Mouse (Mus musculus) inflammation-experienced regulatory T-cells, adult 16 weeks (primary cell): ENCODE measurements around the gene Olfr1322. TPM values are rescaled to one million over a fixed set of nuclear protein-coding genes. Genes with fewer than 3 reads are reported as not detected.

Experiments
- polyA plus RNA-seq: library from polyadenylated mRNA; unstranded; fragments of 100-300 nt; shearing (Covaris generic); gene quantifications from one replicate; pipeline ENCODE4 v1.2.1, GENCODE M21; 2017

Gene Olfr1322
- not detected for polyA plus RNA-seq

GRCm38 (mm10) chrX:49891383-49891782, at the start of gene Olfr1322:
Gene Olfr1322, minus strand, starts transcription at chrX:49891483.

Other genes starting within 250 kb of the Olfr1322 start
- gene Olfr1320, start 219.2 kb downstream of the Olfr1322 start, polyA plus RNA-seq: not detected
- gene Olfr1321, start 156.4 kb downstream of the Olfr1322 start, polyA plus RNA-seq: not detected
- gene Igsf1, start 93.7 kb downstream of the Olfr1322 start, polyA plus RNA-seq: not detected
- gene Olfr1323, start 127.9 kb upstream of the Olfr1322 start, polyA plus RNA-seq: not detected